Mouse (Mus musculus) common myeloid progenitor, adult 5-6 weeks (primary cell): ENCODE results near the gene Zfand3. TPM values are rescaled to one million over a fixed set of nuclear protein-coding genes. Genes with fewer than 3 reads are reported as not detected.

Experiments
- ATAC-seq: replicated peaks from 2 replicates; pipeline ENCODE4 v1.8.0; 2016; ENCODE audit warnings: low read depth, mild to moderate bottlenecking, moderate TSS enrichment, inconsistent platforms; ENCODE audit not compliant: poor library complexity, severe bottlenecking
- total RNA-seq: library from RNA; stranded (forward); fragments of 200-1000, 187-1606 nt; gene quantifications from 2 replicates; pipeline ENCODE4 v1.2.3, GENCODE M21; 2017

Zfand3 gene
- total RNA-seq, 1 experiment from 2014 or later: 10.0 TPM

DNA sequence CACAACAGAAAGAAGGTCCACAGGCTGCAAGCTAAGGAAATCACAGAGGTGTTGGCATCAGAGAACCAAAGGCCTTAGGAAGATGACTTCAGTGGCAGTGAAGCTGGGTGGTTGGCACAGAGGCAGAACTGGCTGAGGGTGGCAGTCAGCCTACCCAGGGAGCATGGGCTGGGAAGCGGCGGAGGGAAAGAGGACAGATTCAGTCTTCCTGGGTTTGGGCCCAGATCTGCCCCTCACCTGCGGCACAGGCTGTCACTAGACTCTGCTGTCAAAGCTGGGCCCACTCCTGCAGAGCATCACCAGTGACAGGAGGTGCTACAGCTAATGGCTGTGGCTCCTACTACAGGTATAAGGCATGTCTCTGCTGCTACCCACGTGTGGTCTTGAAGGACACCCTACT is 238.1 kb downstream of the Zfand3 start:
- ATAC-seq: no peak

DNA sequence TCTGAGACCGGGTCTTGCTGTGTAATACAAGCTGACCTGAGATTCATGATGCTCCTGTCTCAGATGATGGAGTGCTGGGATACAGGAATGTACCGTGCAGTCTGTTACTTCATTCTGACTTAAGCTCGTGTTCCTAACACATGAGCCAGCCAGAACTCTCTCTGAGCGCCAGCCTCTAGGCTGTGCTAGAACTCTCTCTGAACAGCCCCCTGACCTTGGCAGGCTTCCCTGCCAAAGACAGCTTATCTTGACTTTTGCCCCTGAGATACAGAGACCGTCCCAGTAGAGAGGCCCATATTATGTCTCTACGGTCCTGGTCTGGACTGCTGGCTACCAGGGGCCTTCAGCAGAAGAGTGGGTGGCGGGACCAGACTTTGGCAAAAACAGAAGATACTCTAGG is 239.0 kb downstream of the Zfand3 start:
- ATAC-seq: no peak

DNA sequence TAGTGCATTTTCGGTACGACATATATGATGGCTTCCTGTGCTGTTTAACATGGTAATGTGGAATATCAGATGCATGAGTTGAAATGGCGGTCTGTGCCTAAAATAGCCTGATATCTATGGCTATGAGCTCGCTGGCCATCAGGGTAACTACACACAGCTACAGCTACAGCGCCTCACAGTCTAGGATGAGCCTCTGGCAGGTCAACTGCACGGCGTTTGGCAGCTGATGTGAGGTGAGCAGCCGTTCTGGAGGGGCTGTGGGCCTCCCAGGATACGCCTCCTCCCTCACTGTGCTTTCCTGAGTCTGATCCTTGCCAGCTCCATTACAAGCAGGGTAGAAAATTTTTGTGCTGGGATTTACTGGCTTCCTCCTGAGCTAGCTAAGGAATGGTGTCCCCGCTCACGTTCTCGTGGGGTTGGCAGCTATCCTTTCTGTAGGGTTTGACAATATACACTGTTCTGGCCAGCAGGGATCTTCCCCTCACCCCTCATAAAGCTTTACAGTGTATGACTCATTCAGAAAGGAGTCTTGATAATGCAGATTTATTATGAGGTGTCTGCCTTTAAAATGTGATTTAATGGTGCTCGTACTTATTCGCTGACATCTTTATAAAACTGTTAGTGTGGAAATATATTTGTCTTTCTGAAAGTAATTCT is 240.2 kb downstream of the Zfand3 start:
- ATAC-seq: no peak

DNA sequence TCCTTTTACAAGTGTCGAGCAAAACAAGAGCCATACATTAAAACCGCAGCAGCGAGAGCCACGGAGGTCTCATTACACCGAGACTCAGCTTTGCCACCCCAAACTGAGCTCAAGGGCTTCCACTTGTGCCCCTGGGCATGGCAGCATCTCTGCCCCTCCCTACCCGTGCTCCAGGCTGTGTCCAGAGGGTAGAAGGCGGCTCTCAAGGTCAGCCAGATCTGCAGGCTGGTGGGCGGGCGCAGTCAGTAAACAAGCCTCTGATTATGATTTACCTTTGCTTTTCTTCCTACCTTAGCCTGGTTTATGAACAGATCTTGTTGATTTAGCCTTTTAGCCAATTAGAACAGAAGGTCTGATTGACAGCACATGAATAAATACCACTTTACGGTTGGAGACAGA is 240.8 kb downstream of the Zfand3 start:
- no peak for ATAC-seq

DNA sequence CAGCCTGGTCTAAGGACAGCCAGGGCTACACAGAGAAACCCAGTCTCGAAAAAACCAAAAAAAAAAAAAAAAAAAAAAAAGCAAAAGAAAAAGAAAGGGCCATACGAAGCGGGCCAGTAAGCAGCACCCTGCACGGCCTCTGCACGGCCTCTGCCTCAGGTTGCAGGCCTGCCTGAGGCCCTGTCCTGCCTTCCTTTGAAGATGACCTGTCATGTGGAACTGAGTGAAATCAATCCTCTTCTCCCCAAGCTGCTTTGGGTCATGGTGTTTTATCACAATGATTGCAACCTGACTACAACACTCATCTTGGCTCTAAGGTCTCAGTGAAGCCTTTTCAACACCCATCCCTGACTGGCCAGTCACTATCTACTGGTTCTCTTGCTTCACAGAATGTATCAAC is 248.5 kb downstream of the Zfand3 start:
- ATAC-seq: no peak

DNA sequence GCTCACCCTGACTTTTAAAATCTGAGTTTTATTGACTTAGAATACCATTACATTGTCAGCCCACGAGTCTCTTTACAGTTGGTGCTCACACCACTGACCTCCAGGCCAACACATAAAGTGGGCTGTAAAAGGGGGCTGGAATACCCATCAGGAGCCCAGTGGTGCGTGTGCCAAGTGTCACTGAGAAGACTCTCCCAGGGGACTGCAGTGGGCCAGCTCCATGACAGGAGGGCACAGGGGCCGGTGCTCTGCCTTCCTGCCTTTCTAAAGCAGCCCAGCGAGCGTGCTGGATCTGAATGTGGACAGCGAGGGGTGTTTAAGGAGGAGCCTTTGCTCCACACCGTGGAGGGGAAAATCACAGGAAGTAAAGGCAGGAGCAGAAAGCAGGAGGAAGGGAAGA is 249.4 kb downstream of the Zfand3 start:
- no peak for ATAC-seq

DNA sequence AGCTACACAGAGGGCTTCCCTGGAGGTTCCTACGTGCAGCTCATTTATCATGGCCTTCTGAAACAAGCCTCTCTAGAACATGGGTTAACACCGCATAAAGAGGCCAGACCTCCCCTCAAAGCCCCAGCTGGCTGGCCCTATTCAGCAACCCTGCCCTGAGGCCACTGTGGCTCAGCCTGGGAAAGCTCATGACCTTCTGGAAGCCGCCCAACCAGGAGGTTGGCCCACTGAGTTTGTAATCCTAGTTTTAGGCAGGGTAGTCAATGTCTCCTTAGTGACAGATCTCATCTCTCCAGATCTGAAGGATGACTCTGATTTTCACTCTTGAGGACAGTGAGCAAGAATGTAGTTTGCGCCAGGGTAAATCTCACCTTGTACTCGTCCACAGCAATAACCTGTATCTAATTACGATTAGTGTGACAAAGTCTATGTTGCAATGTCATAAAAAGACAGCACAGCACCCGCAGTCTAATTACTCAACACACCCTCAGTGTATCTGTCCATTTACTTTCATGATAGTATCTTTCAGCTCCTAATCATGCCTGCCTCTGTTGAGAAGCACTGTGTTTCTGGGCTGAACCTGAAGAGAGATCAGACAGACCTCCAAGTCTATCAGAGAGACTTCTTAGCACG is 251.5 kb downstream of the Zfand3 start:
- ATAC-seq: no peak

DNA sequence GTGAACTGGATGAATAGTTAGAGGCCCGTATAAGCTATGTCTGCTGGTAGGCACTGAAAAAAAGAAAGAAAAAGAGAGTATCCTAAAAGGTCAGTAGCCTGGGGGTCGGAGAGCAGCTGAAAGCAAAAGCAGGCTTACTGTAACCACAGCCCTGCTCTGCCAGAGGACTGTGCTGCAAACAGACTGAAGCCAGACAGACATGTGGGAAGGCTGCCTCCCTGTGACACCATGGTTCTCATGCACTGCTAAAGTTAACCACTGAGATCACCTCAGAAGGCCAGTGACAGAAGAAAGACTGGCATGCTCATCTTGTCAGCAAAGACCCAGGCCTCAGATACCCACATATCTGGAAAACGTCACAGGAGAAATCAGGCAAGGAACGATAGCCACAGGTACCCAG is 253.9 kb downstream of the Zfand3 start:
- no peak for ATAC-seq

DNA sequence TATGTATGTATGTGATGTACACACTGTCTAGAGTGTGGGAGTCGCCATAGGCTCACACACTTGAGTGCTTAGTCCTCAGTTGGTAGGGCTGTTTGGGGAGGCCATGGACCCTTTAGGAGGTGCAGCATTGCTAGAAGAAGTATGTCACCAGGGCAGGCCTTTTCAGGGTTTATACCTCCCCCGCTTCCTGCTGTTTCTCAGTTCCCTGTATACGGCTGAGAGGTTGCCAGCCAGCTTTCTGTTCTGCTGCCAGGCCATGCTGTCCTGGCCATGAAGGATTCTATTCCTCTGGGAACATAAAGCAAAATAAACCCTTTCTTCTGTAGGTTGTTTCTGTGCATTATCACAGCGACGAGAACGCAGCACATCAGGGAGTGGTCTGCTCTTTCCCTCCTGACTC is 255.4 kb downstream of the Zfand3 start:
- no peak for ATAC-seq

Other genes starting within 250 kb of the Zfand3 start
- 13.3 and 29.9 TPM in 2 replicates for gene Mdga1, start 34.6 kb upstream of the Zfand3 start, total RNA-seq